Mouse (Mus musculus) hindbrain, embryonic 16.5 days (tissue): ENCODE measurements at regions not wholly inside any gene's neighbourhood (a gene's known extent, or its start where the extent isn't known, plus 50 kb on each side); places are given as distances from the start of the nearest gene placed in this dataset.

Source experiments
- ATAC-seq: fragments of 200-750 bp; cut with Nextera tagmentation; 2 replicates; pipeline ENCODE4 v1.8.0; 2017; ENCODE audit warnings: moderate TSS enrichment, moderate library complexity
- H3K27ac ChIP-seq: fragments of 300-500 bp; sonication (generic); 2 replicates; pipeline ENCODE4 v1.5.1; 2014; ENCODE audit warnings: low read depth, mild to moderate bottlenecking, control low read depth, low read length, moderate library complexity
- H3K27me3 ChIP-seq: fragments of 300-500 bp; sonication (generic); replicated peaks from 2 replicates; pipeline ENCODE4 v1.6.1; 2014; ENCODE audit warnings: low read length; ENCODE audit not compliant: control insufficient read depth, insufficient read depth
- H3K36me3 ChIP-seq: fragments of 300-500 bp; sonication (generic); 2 replicates; pipeline ENCODE4 v1.6.1; 2014; ENCODE audit warnings: mild to moderate bottlenecking, low read length, moderate library complexity, mixed read lengths; ENCODE audit not compliant: control insufficient read depth, insufficient read depth
- H3K4me1 ChIP-seq: fragments of 300-500 bp; sonication (generic); 2 replicates; pipeline ENCODE4 v1.6.1; 2014; ENCODE audit warnings: low read depth, low read length; ENCODE audit not compliant: control insufficient read depth, insufficient read depth
- H3K4me2 ChIP-seq: fragments of 300-500 bp; sonication (generic); 2 replicates; pipeline ENCODE4 v1.6.1; 2014; ENCODE audit warnings: mild to moderate bottlenecking, low read length, control low read depth, moderate library complexity
- H3K4me3 ChIP-seq: fragments of 300-500 bp; sonication (generic); 2 replicates; pipeline ENCODE4 v1.5.1; 2014; ENCODE audit warnings: mild to moderate bottlenecking, low read length, control low read depth, moderate library complexity
- H3K9ac ChIP-seq: fragments of 300-500 bp; sonication (generic); 2 replicates; pipeline ENCODE4 v1.6.1; 2014; ENCODE audit warnings: low read depth, mild to moderate bottlenecking, control low read depth, low read length, moderate library complexity
- H3K9me3 ChIP-seq: fragments of 300-500 bp; sonication (generic); 2 replicates; pipeline ENCODE4 v1.6.1; 2014; ENCODE audit warnings: mild to moderate bottlenecking, low read length, moderate library complexity; ENCODE audit not compliant: control insufficient read depth
- WGBS: fragments of 180-500 bp; shearing (Covaris S2); extraction: QIAGEN DNeasy Blood & Tissue Kit; methylation state at CpG from one replicate; pipeline ENCODE4 v1.1.7; 2014; 5-methylcytosine and 5-hydroxymethylcytosine counted together

DNA sequence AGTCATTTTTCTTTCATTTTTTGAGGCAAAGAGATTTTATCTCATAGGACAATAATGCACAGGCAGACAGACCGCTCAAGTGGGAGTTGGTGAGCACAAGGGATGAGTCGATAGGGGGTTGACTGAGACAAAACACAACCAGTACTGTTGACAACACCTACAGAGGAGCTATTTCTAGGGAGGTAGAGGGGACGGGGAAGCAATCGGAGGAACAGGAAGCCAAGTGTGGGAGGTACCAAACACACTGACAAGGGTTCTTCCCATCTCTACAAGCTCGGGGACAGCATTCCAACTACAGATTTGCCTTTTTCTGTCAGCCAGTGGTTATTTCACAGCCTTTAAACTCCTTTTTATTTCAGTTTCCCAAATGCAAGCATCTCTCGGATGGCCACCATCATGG, 83.3 kb upstream of the AI593442 start:
- Histone ChIP-seq H3K9me3 (no peaks in the 10 kb centered on the region), H3K4me1 (no peaks in the 10 kb centered on the region), H3K27ac (no peak overlapping the region), H3K9ac (no peak overlapping the region), H3K4me3 (no peak overlapping the region), H3K36me3 (no peaks in the 10 kb centered on the region), H3K27me3 (no peaks in the 10 kb centered on the region), H3K4me2 (no peak overlapping the region)
- 87% methylated on average over 6 of the region's 6 CpGs for WGBS
- ATAC-seq = no peak

DNA sequence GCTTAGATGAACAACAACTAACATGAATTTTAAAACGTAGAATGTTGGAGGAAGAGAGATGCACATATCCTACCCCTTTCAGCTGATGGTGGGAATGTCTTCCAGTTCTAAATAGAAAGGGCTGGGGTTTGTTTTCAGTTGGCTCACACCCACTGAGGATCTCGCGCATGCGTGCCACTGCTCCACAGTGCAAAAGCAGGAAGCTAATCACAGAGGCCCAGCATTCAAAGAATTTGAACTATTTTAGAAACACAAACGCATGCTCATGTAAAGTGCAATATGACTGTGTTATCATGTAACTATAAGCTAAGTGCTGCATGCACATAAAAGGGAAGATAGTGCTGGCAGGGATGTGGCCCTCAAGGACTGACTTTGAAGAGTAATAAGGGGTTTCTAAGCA, 81.7 kb upstream of the AI593442 start:
- Histone ChIP-seq H3K9ac (no peak overlapping the region), H3K4me2 (no peak overlapping the region), H3K9me3 (no peaks in the 10 kb centered on the region), H3K27me3 (no peaks in the 10 kb centered on the region), H3K36me3 (no peaks in the 10 kb centered on the region), H3K27ac (no peak overlapping the region), H3K4me1 (no peaks in the 10 kb centered on the region), H3K4me3 (no peak overlapping the region)
- no peak for ATAC-seq
- WGBS = 86% methylated on average over 5 of the region's 5 CpGs

DNA sequence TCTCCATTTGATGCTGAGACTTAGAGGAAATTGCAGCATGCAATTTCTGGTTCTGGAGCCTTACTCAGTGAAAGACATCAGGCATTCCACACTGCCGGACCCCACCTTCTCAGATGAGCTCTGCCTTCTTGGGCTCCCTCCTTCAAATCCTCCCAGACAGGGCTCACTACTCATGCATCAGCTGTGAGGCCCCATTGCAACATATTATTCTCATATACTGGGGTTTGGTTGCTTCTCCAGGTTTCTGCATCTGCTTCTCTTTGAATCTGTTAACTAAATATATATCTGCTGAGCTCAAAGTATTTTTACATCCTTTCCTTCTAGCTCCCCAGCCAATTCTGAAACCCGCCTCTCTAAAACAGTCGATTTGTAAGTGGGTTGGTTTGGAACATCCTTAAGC, 68.8 kb upstream of the AI593442 start:
- Histone ChIP-seq H3K4me1 (no peaks in the 10 kb centered on the region), H3K27me3 (no peaks in the 10 kb centered on the region), H3K9me3 (no peaks in the 10 kb centered on the region), H3K4me3 (no peak overlapping the region), H3K27ac (no peak overlapping the region), H3K36me3 (no peaks in the 10 kb centered on the region), H3K4me2 (no peak overlapping the region), H3K9ac (no peak overlapping the region)
- 89% methylated on average over 3 of the region's 3 CpGs for WGBS
- no peak for ATAC-seq

DNA sequence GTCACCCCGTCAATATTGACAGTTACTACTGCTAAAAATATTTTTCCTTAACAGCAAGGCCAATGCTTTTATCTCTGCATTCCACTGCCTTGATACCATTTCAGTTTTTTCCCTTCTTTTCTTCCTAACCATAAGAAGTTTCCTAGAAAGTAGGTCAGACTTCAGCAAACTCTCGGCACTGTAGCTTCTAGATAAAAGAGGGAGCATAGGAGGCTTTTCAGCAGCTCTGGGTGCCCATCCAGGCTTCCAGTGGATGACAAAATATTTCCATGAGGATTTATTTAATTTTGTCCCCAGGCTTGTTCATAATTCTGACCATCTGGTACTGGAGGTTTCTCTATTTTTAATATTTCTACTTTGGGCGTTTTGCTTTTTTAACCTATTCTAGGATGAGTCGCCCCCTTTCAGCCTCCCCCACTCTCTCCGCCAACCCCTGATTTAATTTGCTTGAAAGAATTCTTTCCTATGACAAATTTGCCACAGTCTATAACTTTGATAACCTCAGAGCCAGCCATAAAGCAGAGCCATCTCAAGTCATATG, 59.0 kb upstream of the AI593442 start:
- H3K36me3 ChIP-seq = no peaks in the 10 kb centered on the region
- H3K4me3 ChIP-seq = no peak overlapping the region
- no peaks in the 10 kb centered on the region for H3K9me3 ChIP-seq
- H3K27ac ChIP-seq = no peak overlapping the region
- no peaks in the 10 kb centered on the region for H3K4me1 ChIP-seq
- no peaks in the 10 kb centered on the region for H3K27me3 ChIP-seq
- H3K4me2 ChIP-seq = no peak overlapping the region
- WGBS = 87% methylated on average over 5 of the region's 5 CpGs
- H3K9ac ChIP-seq = no peak overlapping the region
- ATAC-seq = no peak
